Comparison of ENCODE assay signal across 8 mouse cellular contexts in genomic region chr10:102158809-102159208, GRCm38 (mm10).
DNase-seq lines count a peak whose midpoint lies in the region; ATAC-seq and TF ChIP-seq lines count a peak whose summit lies in the region.

No protein-coding gene starts in this region.

- WGBS in kidney, embryonic 14.5 days: 36% methylated on average over 12 of the region's 12 CpGs
- WGBS in hindbrain, postnatal 0 days: 9% methylated on average over 12 of the region's 12 CpGs
- 46% methylated on average over 12 of the region's 12 CpGs for WGBS in liver, embryonic 15.5 days (ENCODE audit: insufficient replicate concordance)

- no peak for TF ChIP-seq CTCF in cortical plate, adult 2 months (IDR thresholded peaks at IDR 0.05; ENCODE audit: extremely low read depth, insufficient read depth, low read length)
- no peak for TF ChIP-seq CTCF in hindbrain, postnatal 0 days (IDR thresholded peaks at IDR 0.05; ENCODE audit: low read depth)

- H3K4me2 ChIP-seq in kidney, embryonic 14.5 days (replicated peaks; ENCODE audit: low read depth, low read length): 0 out of 2 replicates have a peak overlapping the region, but pooled peaks have one; percentile 17
- peak overlapping the region; percentile 50 for H3K4me2 ChIP-seq in hindbrain, postnatal 0 days (ENCODE audit: low read depth, low read length)
- peak overlapping the region; percentile 15; the same call in 1 of the 2 replicates for H3K4me2 ChIP-seq in liver, embryonic 15.5 days

- H3K4me3 ChIP-seq in kidney, embryonic 14.5 days (ENCODE audit: low read length): no peak overlapping the region; the same call in 1 of the 2 replicates
- H3K4me3 ChIP-seq in cortical plate, adult 2 months (ENCODE audit: insufficient read depth, low read length): peak overlapping the region; percentile 39
- peak overlapping the region; percentile 36 for H3K4me3 ChIP-seq in hindbrain, postnatal 0 days (ENCODE audit: low read length)
- no peak overlapping the region for H3K4me3 ChIP-seq in liver, embryonic 15.5 days (replicated peaks)

- no peaks in the 10 kb centered on the region for H3K36me3 ChIP-seq in kidney, embryonic 14.5 days (ENCODE audit: control insufficient read depth, insufficient read depth, low read length)
- no peaks in the 10 kb centered on the region for H3K36me3 ChIP-seq in hindbrain, postnatal 0 days (ENCODE audit: insufficient read depth, low read length)
- H3K36me3 ChIP-seq in liver, embryonic 15.5 days (replicated peaks): no peaks in the 10 kb centered on the region

- intact Hi-C loops in heart, postnatal 25 days (cut with DNase I): no loop called here

- no peak for DNase-seq in kidney, postnatal 14 days
- peak; percentile 67 for DNase-seq in hindbrain, postnatal 0 days (ENCODE audit: low spot score)
- no peak for DNase-seq in gastrocnemius, adult 18-20 months (ENCODE audit: low spot score)
- no peak for DNase-seq in heart, postnatal 25 days (ENCODE audit: low spot score)
- DNase-seq in T-cell, adult 2 months (ENCODE audit: low spot score): no peak

- no peak for TF ChIP-seq POLR2A in cortical plate, adult 2 months (IDR thresholded peaks at IDR 0.05; ENCODE audit: extremely low read depth, insufficient read depth, low read length)

- H3K27ac ChIP-seq in kidney, embryonic 14.5 days (ENCODE audit: low read depth, low read length): no peak overlapping the region
- no peak overlapping the region for H3K27ac ChIP-seq in cortical plate, adult 2 months (ENCODE audit: insufficient read depth, low read length)
- H3K27ac ChIP-seq in hindbrain, postnatal 0 days: peak overlapping the region; percentile 27
- H3K27ac ChIP-seq in liver, embryonic 15.5 days (replicated peaks): no peak overlapping the region

- ATAC-seq in kidney, embryonic 14.5 days (ENCODE audit: low FRiP score, low TSS enrichment): no peak; the same call in 1 of the 2 replicates
- ATAC-seq in hindbrain, postnatal 0 days: peak; percentile 85
- ATAC-seq in liver, embryonic 15.5 days (ENCODE audit: insufficient read depth): no peak

- H3K9ac ChIP-seq in kidney, embryonic 14.5 days (ENCODE audit: low read depth, low read length): no peak overlapping the region
- peak overlapping the region; percentile 52 for H3K9ac ChIP-seq in hindbrain, postnatal 0 days (replicated peaks; ENCODE audit: low read length)
- H3K9ac ChIP-seq in liver, embryonic 15.5 days: no peak overlapping the region

- H3K9me3 ChIP-seq in kidney, embryonic 14.5 days (ENCODE audit: control insufficient read depth, low read length): no peaks in the 10 kb centered on the region
- no peaks in the 10 kb centered on the region for H3K9me3 ChIP-seq in hindbrain, postnatal 0 days (ENCODE audit: low read length)
- H3K9me3 ChIP-seq in liver, embryonic 15.5 days (replicated peaks): no peaks in the 10 kb centered on the region

- H3K4me1 ChIP-seq in kidney, embryonic 14.5 days (ENCODE audit: control insufficient read depth, insufficient read depth, low read length): no peaks in the 10 kb centered on the region
- H3K4me1 ChIP-seq in cortical plate, adult 2 months (ENCODE audit: control insufficient read depth, insufficient read depth, low read length): no peaks in the 10 kb centered on the region
- no peaks in the 10 kb centered on the region for H3K4me1 ChIP-seq in hindbrain, postnatal 0 days (ENCODE audit: insufficient read depth, low read length)
- no peaks in the 10 kb centered on the region for H3K4me1 ChIP-seq in liver, embryonic 15.5 days (replicated peaks)

- no peaks in the 10 kb centered on the region for H3K27me3 ChIP-seq in kidney, embryonic 14.5 days (ENCODE audit: control insufficient read depth, insufficient read depth, low read length)
- no peaks in the 10 kb centered on the region for H3K27me3 ChIP-seq in hindbrain, postnatal 0 days (ENCODE audit: insufficient read depth, low read length)
- H3K27me3 ChIP-seq in liver, embryonic 15.5 days: no peaks in the 10 kb centered on the region

Comparison
In these comparisons a context has a peak if more than half of its experiments do, and no peak if none do; other contexts are left out.
1. H3K4me3 ChIP-seq: peak in cortical plate, adult 2 months (single experiment) and hindbrain, postnatal 0 days (single experiment); none in kidney, embryonic 14.5 days (single experiment) and liver, embryonic 15.5 days (single experiment).
2. Peak in every context shown above with its lines, with median percentiles within 50 percentile points of each other: H3K4me2 ChIP-seq.